Mouse (Mus musculus): Measurements from ENCODE around the gene Muc1.

- TF ChIP-seq CTCF (IDR thresholded peaks at IDR 0.05; ENCODE audit: low read depth) (no peak), EP300 (optimal IDR thresholded peaks at IDR 0.05) (no peak)
Observed at GRCm38 (mm10) chr3:89245688-89246171, 16.9 kb downstream of the Muc1 start, which contains the start of gene Krtcap2.

Data from stomach, postnatal 0 days (tissue).